Mouse (Mus musculus) limb, embryonic 10.5 days (tissue): Measurements from ENCODE around the gene Clba1. TPM values are rescaled to one million over a fixed set of nuclear protein-coding genes. Genes with fewer than 3 reads are reported as not detected.
"Not testable (repeated sequence)": the region's sequence is repeated elsewhere in the genome, so short reads cannot be mapped to it uniquely, and the experiment has no call there.

Source experiments
- DNase-seq: peaks from one replicate; pipeline ENCODE4 v3.0.0-alpha.2; 2017; ENCODE audit warnings: low spot score
- H3K27ac ChIP-seq: fragments of 300-500 bp; sonication (generic); 2 replicates; pipeline ENCODE4 v1.5.1; 2016; ENCODE audit warnings: mild to moderate bottlenecking
- H3K27me3 ChIP-seq: fragments of 300-500 bp; sonication (generic); 2 replicates; pipeline ENCODE4 v1.6.1; 2016; ENCODE audit warnings: low read depth, mild to moderate bottlenecking; ENCODE audit not compliant: poor library complexity, severe bottlenecking
- H3K36me3 ChIP-seq: fragments of 300-500 bp; sonication (generic); 2 replicates; pipeline ENCODE4 v1.6.1; 2016; ENCODE audit warnings: mild to moderate bottlenecking, moderate library complexity
- H3K4me1 ChIP-seq: fragments of 300-500 bp; sonication (generic); 2 replicates; pipeline ENCODE4 v1.6.1; 2016
- H3K4me3 ChIP-seq: fragments of 300-500 bp; sonication (generic); 2 replicates; pipeline ENCODE4 v1.5.1; 2016; ENCODE audit warnings: mild to moderate bottlenecking, moderate library complexity
- H3K9me3 ChIP-seq: fragments of 300-500 bp; sonication (generic); replicated peaks from 2 replicates; pipeline ENCODE4 v1.6.1; 2016; ENCODE audit warnings: mild to moderate bottlenecking
- WGBS: fragments of 180-500 bp; shearing (Covaris S2); methylation state at CpG from one replicate; pipeline ENCODE4 v1.1.7; 2016; 5-methylcytosine and 5-hydroxymethylcytosine counted together
- polyA plus RNA-seq: library from polyadenylated mRNA; unstranded; fragments of >200 nt; fragmentation: Nextera tagmentation; extraction: Ambion mirVana; gene quantifications from 2 replicates; pipeline ENCODE4 v1.2.1, GENCODE M21; 2016

Gene Clba1
- polyA plus RNA-seq, 1 experiment from 2014 or later: 7.9 TPM

- 71% methylated on average over 19 of the region's 19 CpGs for WGBS
- peaks cover 26% of the 10 kb centered on the region for H3K4me1 ChIP-seq
- H3K27ac ChIP-seq: no peak overlapping the region
- no peak for DNase-seq
- peaks cover 35% of the 10 kb centered on the region for H3K27me3 ChIP-seq
- H3K4me3 ChIP-seq: no peak overlapping the region
- no peaks in the 10 kb centered on the region for H3K9me3 ChIP-seq
- peaks cover 34% of the 10 kb centered on the region for H3K36me3 ChIP-seq
These were observed 1.6 kb downstream of the Clba1 start for GRCm38 (mm10) chr12:112810092-112810885.

DNA sequence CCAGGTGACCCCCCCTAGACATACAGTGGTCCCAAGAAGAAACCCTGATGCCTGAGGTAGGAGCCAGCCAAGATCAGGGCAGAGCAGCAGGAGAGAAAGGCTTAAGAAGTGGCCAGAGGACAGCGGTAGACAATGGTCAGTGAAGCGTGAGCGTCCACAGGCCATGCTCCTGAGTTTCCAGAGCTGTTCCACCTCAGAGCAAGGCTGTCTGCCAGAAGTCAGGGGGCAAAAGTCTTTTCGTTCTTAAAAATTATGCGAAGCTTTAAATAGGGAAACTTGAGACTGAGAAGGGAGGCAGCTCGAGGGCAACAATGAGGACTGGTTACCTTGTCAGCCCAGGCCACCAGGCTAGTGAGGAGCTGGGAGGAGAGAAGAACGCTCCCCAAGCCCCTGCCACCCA lies 4.6 kb downstream of the Clba1 start:
- H3K4me3 ChIP-seq: no peak overlapping the region
- no peak overlapping the region for H3K27ac ChIP-seq
- H3K4me1 ChIP-seq: peaks cover 19% of the 10 kb centered on the region
- H3K9me3 ChIP-seq: no peaks in the 10 kb centered on the region
- H3K27me3 ChIP-seq: peaks cover 18% of the 10 kb centered on the region
- DNase-seq: no peak
- 90% methylated on average over 7 of the region's 7 CpGs for WGBS
- peaks cover 65% of the 10 kb centered on the region for H3K36me3 ChIP-seq

GRCm38 (mm10) chr12:112814682-112815470 lies 6.1 kb downstream of the Clba1 start:
- H3K4me1 ChIP-seq: peaks cover 6% of the 10 kb centered on the region

DNA sequence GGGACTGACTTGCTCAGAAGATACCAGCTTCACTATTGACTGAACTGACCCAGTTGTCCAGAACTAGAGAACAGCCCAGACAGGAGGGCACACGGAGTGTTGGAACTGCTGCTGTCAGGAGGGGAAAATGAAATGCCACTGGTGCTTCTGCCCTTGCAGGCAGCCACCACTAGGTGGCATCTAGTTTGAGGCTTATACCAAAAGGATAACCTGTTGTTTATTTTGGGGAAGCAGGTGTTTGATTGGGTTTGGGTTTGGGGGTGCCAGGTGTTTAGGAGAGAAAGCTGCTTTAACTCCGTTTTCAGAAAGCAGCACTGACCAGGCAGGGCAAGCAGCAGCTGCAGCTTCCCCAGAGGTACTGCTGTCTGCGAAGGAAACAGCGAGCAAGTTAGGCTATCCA lies 7.6 kb downstream of the Clba1 start:
- Histone ChIP-seq H3K9me3 (no peaks in the 10 kb centered on the region), H3K36me3 (peaks cover 94% of the 10 kb centered on the region), H3K27ac (no peak overlapping the region), H3K4me1 (no peaks in the 10 kb centered on the region; the same call in 1 of the 2 replicates), H3K27me3 (no peaks in the 10 kb centered on the region), H3K4me3 (no peak overlapping the region)
- no peak for DNase-seq
- whole genome bisulfite sequencing: 56% methylated on average over 4 of the region's 4 CpGs

More at GRCm38 (mm10) chr12:112814682-112815470, 6.1 kb downstream of the Clba1 start:
- Histone ChIP-seq H3K4me3 (no peak overlapping the region), H3K27me3 (peaks cover 12% of the 10 kb centered on the region), H3K9me3 (no peaks in the 10 kb centered on the region), H3K36me3 (peaks cover 80% of the 10 kb centered on the region), H3K27ac (no peak overlapping the region)
- 78% methylated on average over 14 of the region's 14 CpGs for WGBS
- DNase-seq: no peak

DNA sequence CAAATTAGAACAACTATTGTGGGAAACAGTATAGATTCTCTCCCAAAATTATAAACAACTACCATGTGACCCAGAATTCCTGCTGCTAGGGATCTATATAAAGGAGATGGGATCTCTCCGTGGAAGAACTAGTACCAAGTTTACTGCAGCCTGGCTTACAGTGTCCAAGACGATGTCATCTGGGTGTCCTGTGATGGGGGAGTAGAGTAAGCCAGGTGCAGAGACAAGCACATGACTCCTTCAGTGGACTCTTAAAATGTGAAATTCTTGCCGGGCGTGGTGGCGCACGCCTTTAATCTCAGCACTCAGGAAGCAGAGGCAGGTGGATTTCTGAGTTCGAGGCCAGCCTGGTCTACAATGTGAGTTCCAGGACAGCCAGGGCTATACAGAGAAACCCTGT lies 8.1 kb downstream of the Clba1 start:
- H3K4me3 ChIP-seq, H3K9me3 ChIP-seq, H3K4me1 ChIP-seq, H3K27me3 ChIP-seq, DNase-seq, H3K27ac ChIP-seq: not testable (repeated sequence)
- peaks cover 97% of the 10 kb centered on the region for H3K36me3 ChIP-seq
- 85% methylated on average over 7 of the region's 7 CpGs for WGBS

GRCm38 (mm10) chr12:112819057-112819662 lies 10.4 kb downstream of the Clba1 start:
- 96% methylated on average over 8 of the region's 8 CpGs for WGBS
- Histone ChIP-seq H3K4me3 (no peak overlapping the region), H3K36me3 (peaks cover 98% of the 10 kb centered on the region), H3K9me3 (no peaks in the 10 kb centered on the region), H3K27me3 (no peaks in the 10 kb centered on the region), H3K4me1 (peaks cover 6% of the 10 kb centered on the region), H3K27ac (no peak overlapping the region)
- DNase-seq: no peak

- no peak overlapping the region for H3K27ac ChIP-seq
- 91% methylated on average over 12 of the region's 12 CpGs for WGBS
- no peaks in the 10 kb centered on the region for H3K9me3 ChIP-seq
- H3K4me3 ChIP-seq: no peak overlapping the region
- DNase-seq: no peak
- H3K36me3 ChIP-seq: peaks cover 98% of the 10 kb centered on the region
- H3K27me3 ChIP-seq: no peaks in the 10 kb centered on the region
- H3K4me1 ChIP-seq: peaks cover 6% of the 10 kb centered on the region; the same call in 1 of the 2 replicates
These were observed 11.8 kb downstream of the Clba1 start for GRCm38 (mm10) chr12:112820401-112820999.

DNA sequence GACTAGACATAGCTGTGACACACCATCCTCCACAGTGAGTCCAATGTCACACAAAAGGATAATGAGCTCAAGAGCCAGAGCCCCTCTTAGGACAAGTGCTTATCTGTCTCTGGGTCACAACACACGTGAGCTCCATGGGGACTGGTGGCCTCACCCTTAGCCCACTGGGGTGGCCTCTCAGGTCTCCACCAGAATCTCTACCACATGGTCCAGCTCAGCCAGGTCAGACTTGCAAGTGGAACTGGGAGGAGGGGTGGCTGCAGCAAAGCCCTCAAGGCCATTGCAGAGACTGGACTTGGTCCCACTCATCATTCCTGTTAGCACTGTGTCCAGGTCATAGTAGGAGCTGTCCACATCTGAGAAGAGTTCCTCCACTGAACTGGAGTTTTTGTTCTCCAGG lies 12.5 kb downstream of the Clba1 start:
- Histone ChIP-seq H3K4me1 (peaks cover 9% of the 10 kb centered on the region), H3K27ac (no peak overlapping the region), H3K27me3 (no peaks in the 10 kb centered on the region), H3K9me3 (no peaks in the 10 kb centered on the region), H3K36me3 (peaks cover 98% of the 10 kb centered on the region), H3K4me3 (no peak overlapping the region)
- no peak for DNase-seq
- 69% methylated on average over 1 of the region's 1 CpGs for WGBS

- H3K4me1 ChIP-seq: peaks cover 17% of the 10 kb centered on the region
- H3K9me3 ChIP-seq: no peaks in the 10 kb centered on the region
- H3K27ac ChIP-seq: no peak overlapping the region
- DNase-seq: no peak
- H3K36me3 ChIP-seq: peaks cover 98% of the 10 kb centered on the region
- H3K27me3 ChIP-seq: no peaks in the 10 kb centered on the region
- 91% methylated on average over 4 of the region's 4 CpGs for WGBS
- no peak overlapping the region for H3K4me3 ChIP-seq
These were observed 13.2 kb downstream of the Clba1 start for GRCm38 (mm10) chr12:112821974-112822373.

- H3K4me3 ChIP-seq: no peak overlapping the region
- no peak overlapping the region for H3K27ac ChIP-seq
- peaks cover 98% of the 10 kb centered on the region for H3K36me3 ChIP-seq
- 84% methylated on average over 2 of the region's 2 CpGs for WGBS
- no peaks in the 10 kb centered on the region for H3K27me3 ChIP-seq
- DNase-seq: no peak
- peaks cover 24% of the 10 kb centered on the region for H3K4me1 ChIP-seq
- no peaks in the 10 kb centered on the region for H3K9me3 ChIP-seq
These were observed 13.9 kb downstream of the Clba1 start for GRCm38 (mm10) chr12:112822676-112823075.

- DNase-seq: no peak
- no peaks in the 10 kb centered on the region for H3K27me3 ChIP-seq
- 84% methylated on average over 4 of the region's 4 CpGs for WGBS
- H3K9me3 ChIP-seq: no peaks in the 10 kb centered on the region
- H3K4me3 ChIP-seq: no peak overlapping the region
- no peak overlapping the region for H3K27ac ChIP-seq
- H3K36me3 ChIP-seq: peaks cover 97% of the 10 kb centered on the region
- H3K4me1 ChIP-seq: peaks cover 28% of the 10 kb centered on the region
These were observed 14.5 kb downstream of the Clba1 start for GRCm38 (mm10) chr12:112823221-112823620.

- no peaks in the 10 kb centered on the region for H3K9me3 ChIP-seq
- no peak for DNase-seq
- WGBS: 88% methylated on average over 5 of the region's 5 CpGs
- H3K4me1 ChIP-seq: peaks cover 36% of the 10 kb centered on the region
- H3K27ac ChIP-seq: no peak overlapping the region
- H3K36me3 ChIP-seq: peaks cover 70% of the 10 kb centered on the region
- H3K27me3 ChIP-seq: no peaks in the 10 kb centered on the region
- no peak overlapping the region for H3K4me3 ChIP-seq
These were observed 17.2 kb downstream of the Clba1 start for GRCm38 (mm10) chr12:112825901-112826300.
